Mouse (Mus musculus): ENCODE measurements at regions not wholly inside any gene's neighbourhood (a gene's known extent, or its start where the extent isn't known, plus 50 kb on each side); places are given as distances from the start of the nearest gene placed in this dataset.

DNA sequence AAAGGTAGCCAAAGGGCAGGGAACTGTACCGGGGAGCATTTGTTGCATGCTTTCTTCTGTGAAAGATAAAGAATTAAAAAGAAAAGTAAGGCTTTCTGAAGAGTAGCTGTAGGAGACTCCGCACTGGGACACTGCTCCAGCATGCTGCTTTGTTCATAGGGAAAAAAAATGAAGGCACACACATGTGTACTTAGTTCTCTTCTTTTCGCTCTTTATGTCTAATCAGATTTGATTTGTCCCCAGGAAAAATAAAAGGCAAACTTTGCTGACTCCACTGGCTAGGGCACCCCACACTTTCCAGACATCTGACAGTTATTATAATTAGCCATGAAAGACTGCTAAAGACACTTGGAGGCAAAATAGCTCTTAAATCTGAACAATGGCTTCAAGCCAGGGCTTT lies 276.6 kb downstream of the Ptprc start:
- H3K4me2 ChIP-seq (replicated peaks; ENCODE audit: low read depth, low read length, severe bottlenecking) = peak overlapping the region; percentile 65
- peak overlapping the region; percentile 95 for H3K27ac ChIP-seq (replicated peaks; ENCODE audit: low read depth, low read length)
- no peaks in the 10 kb centered on the region for H3K9me3 ChIP-seq (ENCODE audit: control insufficient read depth, low read length)
- TF ChIP-seq POLR2A (IDR thresholded peaks at IDR 0.05; ENCODE audit: borderline replicate concordance, extremely low read depth, insufficient read depth, insufficient read length) = no peak
- H3K27me3 ChIP-seq (ENCODE audit: control insufficient read depth, insufficient read depth, low read length) = no peaks in the 10 kb centered on the region
- ATAC-seq (ENCODE audit: low FRiP score, low read depth) (no peak), DNase-seq (ENCODE audit: low spot score) (peak; percentile 35)
- peaks cover 12% of the 10 kb centered on the region for H3K4me1 ChIP-seq (ENCODE audit: control insufficient read depth, insufficient read depth, low read length)
- WGBS = 2% methylated on average over 3 of the region's 3 CpGs
- peak overlapping the region; percentile 73 for H3K4me3 ChIP-seq (replicated peaks; ENCODE audit: low read length)
- peak overlapping the region; percentile 90 for H3K9ac ChIP-seq (ENCODE audit: low read depth, low read length, severe bottlenecking)
- H3K36me3 ChIP-seq (ENCODE audit: control insufficient read depth, insufficient read depth, low read length) = 0 out of 2 replicates have a peak, but pooled peaks cover 3% of the 10 kb centered on the region

DNA sequence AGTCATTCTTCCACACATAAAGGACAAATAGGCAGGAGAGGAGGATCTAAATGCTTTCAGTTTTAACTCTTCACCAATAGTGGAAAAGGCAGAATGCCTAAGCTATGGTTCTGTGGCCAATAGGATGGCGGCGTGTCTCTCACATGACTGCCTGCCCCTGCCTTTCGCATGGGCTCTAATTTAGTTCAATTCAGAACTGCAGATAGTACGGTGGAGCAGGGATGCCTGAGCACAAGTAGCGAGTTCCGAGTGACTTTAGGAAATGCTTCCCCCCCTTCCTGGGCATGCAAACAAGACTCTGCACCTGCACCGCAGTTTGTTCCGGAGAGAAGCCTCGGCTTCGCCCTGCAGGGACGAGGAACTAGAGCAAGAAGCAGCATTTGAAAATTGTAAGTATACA lies 277.1 kb downstream of the Ptprc start:
- Histone ChIP-seq H3K4me1 (ENCODE audit: control insufficient read depth, insufficient read depth, low read length) (peaks cover 12% of the 10 kb centered on the region), H3K27ac (replicated peaks; ENCODE audit: low read depth, low read length) (peak overlapping the region; percentile 95), H3K9me3 (ENCODE audit: control insufficient read depth, low read length) (no peaks in the 10 kb centered on the region), H3K4me3 (replicated peaks; ENCODE audit: low read length) (peak overlapping the region; percentile 73), H3K27me3 (ENCODE audit: control insufficient read depth, insufficient read depth, low read length) (no peaks in the 10 kb centered on the region), H3K9ac (ENCODE audit: low read depth, low read length, severe bottlenecking) (peak overlapping the region; percentile 90), H3K36me3 (ENCODE audit: control insufficient read depth, insufficient read depth, low read length) (0 out of 2 replicates have a peak, but pooled peaks cover 3% of the 10 kb centered on the region), H3K4me2 (replicated peaks; ENCODE audit: low read depth, low read length, severe bottlenecking) (peak overlapping the region; percentile 65)
- DNase-seq (ENCODE audit: low spot score) = peak; percentile 95
- ATAC-seq (ENCODE audit: low FRiP score, low read depth) = peak; percentile 93
- TF ChIP-seq POLR2A (IDR thresholded peaks at IDR 0.05; ENCODE audit: borderline replicate concordance, extremely low read depth, insufficient read depth, insufficient read length) = peak; percentile 97; the same call in 1 of the 2 replicates
- WGBS = under 1% methylated on average over 11 of the region's 11 CpGs

DNA sequence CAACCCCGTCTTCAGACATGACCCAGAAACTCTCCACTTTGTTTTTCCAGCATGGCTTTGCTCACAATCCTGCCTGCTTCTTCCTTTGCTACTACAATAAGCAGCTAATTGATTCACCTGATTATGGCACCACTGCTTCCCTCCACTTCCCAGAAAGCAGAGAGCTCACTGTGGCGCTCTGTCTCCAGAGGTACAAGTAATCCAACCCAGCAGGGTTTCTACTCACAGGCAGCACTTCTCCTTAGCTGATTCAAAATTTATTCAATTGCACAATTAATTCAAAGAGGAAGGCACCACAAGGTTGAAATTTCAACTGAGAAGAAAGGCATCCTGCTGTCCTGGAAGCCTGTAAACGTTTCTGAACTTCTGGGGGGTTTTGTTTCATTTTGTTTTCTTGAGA lies 293.9 kb downstream of the Ptprc start:
- TF ChIP-seq POLR2A (IDR thresholded peaks at IDR 0.05; ENCODE audit: borderline replicate concordance, extremely low read depth, insufficient read depth, insufficient read length) = no peak
- WGBS = 44% methylated on average over 3 of the region's 3 CpGs
- no peaks in the 10 kb centered on the region for H3K36me3 ChIP-seq (ENCODE audit: control insufficient read depth, insufficient read depth, low read length)
- no peaks in the 10 kb centered on the region for H3K27me3 ChIP-seq (ENCODE audit: control insufficient read depth, insufficient read depth, low read length)
- H3K4me1 ChIP-seq (ENCODE audit: control insufficient read depth, insufficient read depth, low read length) = 0 out of 2 replicates have a peak, but pooled peaks cover 3% of the 10 kb centered on the region
- no peak overlapping the region for H3K9ac ChIP-seq (ENCODE audit: low read depth, low read length, severe bottlenecking)
- H3K4me2 ChIP-seq (replicated peaks; ENCODE audit: low read depth, low read length, severe bottlenecking) = no peak overlapping the region
- H3K4me3 ChIP-seq (replicated peaks; ENCODE audit: low read length) = no peak overlapping the region
- DNase-seq (ENCODE audit: low spot score) (no peak), ATAC-seq (ENCODE audit: low FRiP score, low read depth) (no peak)
- H3K27ac ChIP-seq (replicated peaks; ENCODE audit: low read depth, low read length) = no peak overlapping the region
- H3K9me3 ChIP-seq (ENCODE audit: control insufficient read depth, low read length) = no peaks in the 10 kb centered on the region

DNA sequence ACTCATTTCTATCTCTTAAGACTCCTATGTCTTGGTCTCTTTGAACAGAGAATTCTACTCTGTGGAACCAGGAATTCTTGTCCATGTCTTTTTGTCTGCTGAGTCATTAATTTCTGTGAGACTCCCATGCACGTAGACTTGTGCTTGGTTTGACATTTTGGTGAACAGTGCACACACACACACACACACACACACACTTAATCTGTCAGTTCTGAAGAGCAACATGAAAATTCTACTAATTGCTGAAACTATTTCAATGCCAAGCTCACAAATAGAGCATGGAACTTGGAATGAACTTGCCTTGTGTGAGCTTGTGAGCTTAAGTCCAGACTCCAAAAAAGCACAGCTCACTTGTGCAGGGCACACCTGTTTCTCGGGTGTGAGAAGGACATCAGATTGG lies 301.1 kb downstream of the Ptprc start:
- H3K36me3 ChIP-seq (ENCODE audit: control insufficient read depth, insufficient read depth, low read length) = no peaks in the 10 kb centered on the region
- H3K4me3 ChIP-seq (replicated peaks; ENCODE audit: low read length) = no peak overlapping the region
- no peaks in the 10 kb centered on the region for H3K4me1 ChIP-seq (ENCODE audit: control insufficient read depth, insufficient read depth, low read length)
- H3K9ac ChIP-seq (ENCODE audit: low read depth, low read length, severe bottlenecking) = no peak overlapping the region
- no peak overlapping the region for H3K4me2 ChIP-seq (replicated peaks; ENCODE audit: low read depth, low read length, severe bottlenecking)
- no peak for TF ChIP-seq POLR2A (IDR thresholded peaks at IDR 0.05; ENCODE audit: borderline replicate concordance, extremely low read depth, insufficient read depth, insufficient read length)
- 70% methylated on average over 2 of the region's 2 CpGs for WGBS
- no peaks in the 10 kb centered on the region for H3K27me3 ChIP-seq (ENCODE audit: control insufficient read depth, insufficient read depth, low read length)
- ATAC-seq (ENCODE audit: low FRiP score, low read depth) (no peak), DNase-seq (ENCODE audit: low spot score) (no peak)
- H3K9me3 ChIP-seq (ENCODE audit: control insufficient read depth, low read length) = no peaks in the 10 kb centered on the region
- H3K27ac ChIP-seq (replicated peaks; ENCODE audit: low read depth, low read length) = no peak overlapping the region

DNA sequence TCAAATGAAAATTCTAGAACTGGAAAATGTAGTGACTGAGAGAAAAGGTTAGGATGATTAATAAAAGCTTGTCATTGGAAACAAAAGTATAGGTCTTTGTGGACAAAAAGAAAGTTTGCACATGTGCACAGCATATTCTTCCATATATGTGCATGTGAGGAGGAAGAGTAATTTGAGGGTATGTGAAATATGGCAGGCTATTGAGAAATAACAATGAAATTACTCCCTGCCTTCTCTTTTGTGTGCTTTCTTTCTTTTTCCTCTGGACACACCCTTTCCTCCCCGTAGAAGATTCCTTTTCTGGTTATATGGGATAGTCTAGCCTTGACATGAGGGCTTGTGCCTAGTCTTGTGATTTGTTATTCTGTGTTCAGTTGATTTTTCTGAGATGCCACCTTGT lies 301.9 kb downstream of the Ptprc start:
- DNase-seq (ENCODE audit: low spot score) = no peak
- Histone ChIP-seq H3K27me3 (ENCODE audit: control insufficient read depth, insufficient read depth, low read length) (no peaks in the 10 kb centered on the region), H3K4me3 (replicated peaks; ENCODE audit: low read length) (no peak overlapping the region), H3K9ac (ENCODE audit: low read depth, low read length, severe bottlenecking) (no peak overlapping the region), H3K27ac (replicated peaks; ENCODE audit: low read depth, low read length) (no peak overlapping the region), H3K4me1 (ENCODE audit: control insufficient read depth, insufficient read depth, low read length) (no peaks in the 10 kb centered on the region), H3K4me2 (replicated peaks; ENCODE audit: low read depth, low read length, severe bottlenecking) (no peak overlapping the region), H3K9me3 (ENCODE audit: control insufficient read depth, low read length) (no peaks in the 10 kb centered on the region), H3K36me3 (ENCODE audit: control insufficient read depth, insufficient read depth, low read length) (no peaks in the 10 kb centered on the region)
- ATAC-seq (ENCODE audit: low FRiP score, low read depth) = no peak
- no peak for TF ChIP-seq POLR2A (IDR thresholded peaks at IDR 0.05; ENCODE audit: borderline replicate concordance, extremely low read depth, insufficient read depth, insufficient read length)
- WGBS = 71% methylated on average over 1 of the region's 1 CpGs

DNA sequence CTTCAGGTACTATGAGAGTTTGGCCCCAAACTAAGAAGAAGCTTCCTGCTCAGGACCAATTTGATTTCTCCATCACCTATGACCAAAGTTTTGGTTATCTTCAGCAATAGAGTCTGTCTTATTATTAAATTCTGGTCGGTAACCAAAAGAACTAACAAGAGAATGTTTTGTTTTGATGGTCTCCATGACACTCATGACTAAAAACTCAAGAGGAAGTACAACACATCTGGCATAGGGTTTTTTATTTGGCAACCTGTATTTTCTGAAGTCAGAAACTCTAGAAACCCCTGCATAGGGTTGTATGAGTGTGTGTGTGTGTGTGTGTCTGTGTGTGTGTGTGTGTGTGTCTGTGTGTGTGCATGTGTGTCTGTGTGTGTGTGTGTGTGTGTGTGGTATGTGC lies 310.5 kb downstream of the Ptprc start:
- no peak for TF ChIP-seq POLR2A (IDR thresholded peaks at IDR 0.05; ENCODE audit: borderline replicate concordance, extremely low read depth, insufficient read depth, insufficient read length)
- H3K36me3 ChIP-seq (ENCODE audit: control insufficient read depth, insufficient read depth, low read length) = no peaks in the 10 kb centered on the region
- no peaks in the 10 kb centered on the region for H3K27me3 ChIP-seq (ENCODE audit: control insufficient read depth, insufficient read depth, low read length)
- DNase-seq (ENCODE audit: low spot score) = no peak
- no peak overlapping the region for H3K27ac ChIP-seq (replicated peaks; ENCODE audit: low read depth, low read length)
- ATAC-seq (ENCODE audit: low FRiP score, low read depth) = no peak
- 76% methylated on average over 1 of the region's 1 CpGs for WGBS
- H3K4me1 ChIP-seq (ENCODE audit: control insufficient read depth, insufficient read depth, low read length) = no peaks in the 10 kb centered on the region
- no peak overlapping the region for H3K9ac ChIP-seq (ENCODE audit: low read depth, low read length, severe bottlenecking)
- H3K9me3 ChIP-seq (ENCODE audit: control insufficient read depth, low read length) = 0 out of 2 replicates have a peak, but pooled peaks cover 4% of the 10 kb centered on the region
- no peak overlapping the region for H3K4me2 ChIP-seq (replicated peaks; ENCODE audit: low read depth, low read length, severe bottlenecking)
- H3K4me3 ChIP-seq (replicated peaks; ENCODE audit: low read length) = no peak overlapping the region

Measured in limb, embryonic 14.5 days (tissue).